In the genomic region with DNA sequence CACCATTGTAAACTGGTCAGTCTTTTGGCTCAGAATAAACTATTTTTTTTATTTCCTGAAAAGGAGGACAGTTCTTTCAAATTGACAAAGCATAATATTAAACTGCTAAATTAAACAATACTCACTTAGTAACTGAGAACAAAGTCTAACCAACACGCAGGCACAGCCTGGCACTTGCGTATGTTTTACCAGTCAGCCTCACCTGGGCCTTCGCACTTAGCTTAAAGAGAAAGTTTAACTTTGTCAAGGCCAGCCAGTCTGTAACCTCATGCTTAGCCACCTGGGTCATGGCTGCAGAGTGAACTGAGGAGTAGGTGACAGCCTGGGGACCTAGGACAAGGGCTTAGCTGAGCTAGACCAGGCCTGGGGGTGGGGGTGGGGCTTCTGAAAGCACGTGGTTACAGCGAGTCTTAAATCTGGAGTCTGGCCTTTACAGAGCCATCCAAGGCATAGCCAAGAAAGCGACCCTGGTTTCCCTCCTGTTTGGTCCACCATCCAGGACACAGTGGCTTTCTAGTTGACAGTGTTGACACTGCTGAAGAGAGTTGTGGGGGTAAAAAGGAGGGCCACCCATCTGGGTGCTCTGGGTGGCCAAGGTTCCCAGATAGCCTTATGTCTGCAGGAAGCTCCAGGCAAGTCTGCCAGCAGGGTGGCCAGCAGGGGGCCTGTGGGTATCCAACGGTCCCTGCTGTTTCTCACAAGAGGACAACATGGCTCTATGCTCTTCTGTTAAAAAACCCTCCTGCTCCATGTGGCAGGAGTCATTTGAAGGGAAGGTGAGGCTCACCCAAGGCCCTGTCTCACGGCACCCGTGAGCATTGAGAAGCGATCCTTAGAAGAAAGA, we compare ENCODE assay signal across 10 mouse cellular contexts. TPM values are rescaled to one million over a fixed set of nuclear protein-coding genes. Genes with fewer than 3 reads are reported as not detected.
A peak's percentile ranks its signal among the peaks of the same experiment; 100 is the strongest.
DNase-seq lines count a peak whose midpoint lies in the region; ATAC-seq lines count a peak whose summit lies in the region.
"Had no signal": no experiment of that assay in that cellular context is flagged by ENCODE, and none has a peak within 500 bp of the region (broad histone marks: within the 10 kb centered on the region; RNA-seq: fewer than 3 reads in every experiment).

No protein-coding gene starts in this region.

- DNase-seq in embryo, embryonic 10 days (ENCODE audit: low spot score) = peak; percentile 15
- DNase-seq in embryo, embryonic 9.5 days (ENCODE audit: extremely low spot score) = no peak
- peak; percentile 40 for DNase-seq in neural tube, embryonic 11.5 days (ENCODE audit: low spot score)
- DNase-seq in intestine, embryonic 14.5 days (ENCODE audit: low spot score) = peak; percentile 59
- DNase-seq in right cerebral cortex, postnatal 25 days = no peak
- no peak for DNase-seq in urinary bladder, postnatal 4 days (ENCODE audit: low spot score in 2 of 2)

- no peak for ATAC-seq in neural tube, embryonic 11.5 days (ENCODE audit: insufficient read depth, low FRiP score, low TSS enrichment)
- no peak for ATAC-seq in neural tube, embryonic 15.5 days (ENCODE audit: low FRiP score)
- ATAC-seq in intestine, embryonic 14.5 days (replicated peaks; ENCODE audit: low FRiP score, low TSS enrichment, low read depth) = 0 out of 2 replicates have a peak, but pooled peaks have one; percentile 12
- ATAC-seq in lung, embryonic 16.5 days (ENCODE audit: low read depth) = peak; percentile 29; the same call in 1 of the 2 replicates

- WGBS in neural tube, embryonic 11.5 days = 71% methylated on average over 10 of the region's 10 CpGs
- WGBS in neural tube, embryonic 15.5 days = 63% methylated on average over 10 of the region's 10 CpGs
- WGBS in intestine, embryonic 14.5 days = 66% methylated on average over 10 of the region's 10 CpGs
- 60% methylated on average over 10 of the region's 10 CpGs for WGBS in lung, embryonic 16.5 days

- H3K27me3 ChIP-seq in neural tube, embryonic 11.5 days (ENCODE audit: control insufficient read depth, insufficient read depth, low read length) = no peaks in the 10 kb centered on the region
- H3K27me3 ChIP-seq in neural tube, embryonic 15.5 days (replicated peaks) = no peaks in the 10 kb centered on the region
- H3K27me3 ChIP-seq in intestine, embryonic 14.5 days (replicated peaks; ENCODE audit: control insufficient read depth, insufficient read depth, low read length) = no peaks in the 10 kb centered on the region
- no peaks in the 10 kb centered on the region; the same call in 1 of the 2 replicates for H3K27me3 ChIP-seq in lung, embryonic 16.5 days (ENCODE audit: control insufficient read depth, insufficient read depth, low read depth, low read length)
- H3K27me3 ChIP-seq: embryonic facial prominence, embryonic 15.5 days; liver, embryonic 15.5 days had no signal

- H3K4me2 ChIP-seq in neural tube, embryonic 11.5 days (ENCODE audit: low read depth) = no peak overlapping the region
- H3K4me2 ChIP-seq in neural tube, embryonic 15.5 days = no peak overlapping the region
- no peak overlapping the region for H3K4me2 ChIP-seq in intestine, embryonic 14.5 days (ENCODE audit: low read length)
- no peak overlapping the region for H3K4me2 ChIP-seq in lung, embryonic 16.5 days (ENCODE audit: low read depth, low read length)
- H3K4me2 ChIP-seq: embryonic facial prominence, embryonic 15.5 days; liver, embryonic 15.5 days had no signal

- H3K9ac ChIP-seq in neural tube, embryonic 11.5 days (ENCODE audit: low read length) = no peak overlapping the region
- H3K9ac ChIP-seq in neural tube, embryonic 15.5 days (replicated peaks) = no peak overlapping the region
- no peak overlapping the region for H3K9ac ChIP-seq in intestine, embryonic 14.5 days (ENCODE audit: low read length)
- no peak overlapping the region for H3K9ac ChIP-seq in lung, embryonic 16.5 days (ENCODE audit: low read length)
- H3K9ac ChIP-seq: embryonic facial prominence, embryonic 15.5 days; liver, embryonic 15.5 days had no signal

- no peak overlapping the region for H3K27ac ChIP-seq in neural tube, embryonic 11.5 days (ENCODE audit: low read depth, low read length)
- H3K27ac ChIP-seq in neural tube, embryonic 15.5 days (replicated peaks) = no peak overlapping the region
- no peak overlapping the region for H3K27ac ChIP-seq in intestine, embryonic 14.5 days (ENCODE audit: low read depth)
- no peak overlapping the region for H3K27ac ChIP-seq in lung, embryonic 16.5 days (ENCODE audit: low read length)
- H3K27ac ChIP-seq: embryonic facial prominence, embryonic 15.5 days; liver, embryonic 15.5 days had no signal

- H3K36me3 ChIP-seq in neural tube, embryonic 11.5 days (ENCODE audit: control insufficient read depth, insufficient read depth, low read length) = no peaks in the 10 kb centered on the region
- no peaks in the 10 kb centered on the region for H3K36me3 ChIP-seq in neural tube, embryonic 15.5 days
- no peaks in the 10 kb centered on the region for H3K36me3 ChIP-seq in intestine, embryonic 14.5 days (ENCODE audit: control insufficient read depth, insufficient read depth, low read length)
- no peaks in the 10 kb centered on the region for H3K36me3 ChIP-seq in lung, embryonic 16.5 days (ENCODE audit: control insufficient read depth, insufficient read depth, low read length)
- H3K36me3 ChIP-seq: embryonic facial prominence, embryonic 15.5 days; liver, embryonic 15.5 days had no signal

- no peaks in the 10 kb centered on the region for H3K9me3 ChIP-seq in neural tube, embryonic 11.5 days (ENCODE audit: control insufficient read depth, low read length)
- no peaks in the 10 kb centered on the region for H3K9me3 ChIP-seq in neural tube, embryonic 15.5 days (replicated peaks)
- peaks cover 5% of the 10 kb centered on the region; the same call in 1 of the 2 replicates for H3K9me3 ChIP-seq in intestine, embryonic 14.5 days (ENCODE audit: control insufficient read depth, low read length)
- H3K9me3 ChIP-seq in lung, embryonic 16.5 days (ENCODE audit: control insufficient read depth, low read length) = no peaks in the 10 kb centered on the region
- H3K9me3 ChIP-seq: embryonic facial prominence, embryonic 15.5 days; liver, embryonic 15.5 days had no signal

- H3K4me3 ChIP-seq in neural tube, embryonic 11.5 days (ENCODE audit: low read depth, low read length) = no peak overlapping the region
- no peak overlapping the region for H3K4me3 ChIP-seq in neural tube, embryonic 15.5 days (replicated peaks)
- H3K4me3 ChIP-seq in intestine, embryonic 14.5 days (ENCODE audit: low read depth, low read length) = no peak overlapping the region
- no peak overlapping the region for H3K4me3 ChIP-seq in lung, embryonic 16.5 days (ENCODE audit: low read length)
- H3K4me3 ChIP-seq: embryonic facial prominence, embryonic 15.5 days; liver, embryonic 15.5 days had no signal

- H3K4me1 ChIP-seq in neural tube, embryonic 11.5 days (ENCODE audit: control insufficient read depth, insufficient read depth, low read length) = no peaks in the 10 kb centered on the region
- no peaks in the 10 kb centered on the region; the same call in 1 of the 2 replicates for H3K4me1 ChIP-seq in neural tube, embryonic 15.5 days
- peaks cover 27% of the 10 kb centered on the region for H3K4me1 ChIP-seq in intestine, embryonic 14.5 days (replicated peaks; ENCODE audit: control insufficient read depth, insufficient read depth, low read length)
- peaks cover 14% of the 10 kb centered on the region; the same call in 1 of the 2 replicates for H3K4me1 ChIP-seq in lung, embryonic 16.5 days (replicated peaks; ENCODE audit: control insufficient read depth, insufficient read depth, low read length)

RNA-seq across cellular contexts. Expression of a gene that starts 24.5 kb away (rescaled TPM):
- not detected in 2 replicates for polyA plus RNA-seq in neural tube, embryonic 11.5 days (2014; fragmentation: Nextera tagmentation; extraction: Ambion mirVana)
- polyA plus RNA-seq in neural tube, embryonic 15.5 days (2015; fragmentation: Nextera tagmentation; extraction: Ambion mirVana) = not detected in 2 replicates
- not detected in 2 replicates for polyA plus RNA-seq in intestine, embryonic 14.5 days (2014; fragmentation: Nextera tagmentation; extraction: Ambion mirVana)
- not detected in 2 replicates for polyA plus RNA-seq in lung, embryonic 16.5 days (2015; fragmentation: Nextera tagmentation; extraction: Ambion mirVana)
- polyA plus RNA-seq: embryonic facial prominence, embryonic 15.5 days; liver, embryonic 15.5 days had no signal

Comparison
In these comparisons a context has a peak if more than half of its experiments do, and no peak if none do; other contexts are left out.
1. DNase-seq: peak in embryo, embryonic 10 days (single experiment), neural tube, embryonic 11.5 days (single experiment) and intestine, embryonic 14.5 days (single experiment); none in embryo, embryonic 9.5 days (single experiment), right cerebral cortex, postnatal 25 days (single experiment) and urinary bladder, postnatal 4 days (0 of 2).
2. ATAC-seq: peak in intestine, embryonic 14.5 days (single experiment) and lung, embryonic 16.5 days (single experiment); none in neural tube, embryonic 11.5 days (single experiment) and neural tube, embryonic 15.5 days (single experiment).